Mouse (Mus musculus) MEL-GATA-1-ER (cell line): ENCODE measurements at regions not wholly inside any gene's neighbourhood (a gene's known extent, or its start where the extent isn't known, plus 50 kb on each side); places are given as distances from the start of the nearest gene placed in this dataset.

Experiments used
- DNase-seq: peaks from one replicate; pipeline ENCODE4 v3.0.0-alpha.2; 2012; ENCODE audit warnings: low read depth; ENCODE audit errors: extremely low read depth

DNA sequence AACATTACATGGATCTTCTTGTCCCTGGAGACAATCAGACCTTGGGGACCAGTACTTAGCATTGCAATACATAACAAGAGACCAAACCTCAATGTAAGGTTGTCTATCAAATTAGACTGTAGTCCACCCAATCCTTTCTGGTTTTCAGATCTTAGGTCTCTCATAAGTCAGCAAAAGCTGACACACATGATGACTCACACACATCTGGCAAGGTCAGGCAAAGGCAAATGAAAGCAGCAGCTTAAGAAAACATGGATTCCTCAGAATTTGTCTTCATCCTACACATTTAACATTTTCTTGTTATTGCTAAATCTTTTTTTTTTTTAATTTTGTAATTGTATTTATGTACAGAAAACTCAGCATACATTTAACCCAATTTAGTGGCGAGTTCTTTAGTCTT is 52.0 kb downstream of the Gm11983 start:
- DNase-seq = no peak

DNA sequence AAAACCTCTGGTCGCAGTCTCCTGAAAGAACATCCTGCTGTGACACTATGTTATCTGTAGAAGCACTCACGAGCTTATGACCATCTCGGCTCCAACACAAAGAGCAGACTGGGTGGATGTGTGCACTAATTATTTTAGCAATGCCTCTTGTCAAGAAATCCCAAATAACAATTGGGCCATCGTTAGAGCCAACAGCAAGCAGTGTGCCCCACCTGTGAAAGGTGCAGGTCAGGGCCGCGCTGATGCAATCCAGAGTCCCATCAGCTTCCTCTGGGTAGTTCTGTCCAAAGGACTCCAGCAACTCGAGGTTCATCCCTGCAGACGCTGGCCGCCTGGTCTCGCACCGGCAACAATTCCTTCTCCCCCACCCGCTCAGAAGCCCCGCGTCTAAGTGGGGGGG is 54.6 kb downstream of the Gm11983 start:
- no peak for DNase-seq

DNA sequence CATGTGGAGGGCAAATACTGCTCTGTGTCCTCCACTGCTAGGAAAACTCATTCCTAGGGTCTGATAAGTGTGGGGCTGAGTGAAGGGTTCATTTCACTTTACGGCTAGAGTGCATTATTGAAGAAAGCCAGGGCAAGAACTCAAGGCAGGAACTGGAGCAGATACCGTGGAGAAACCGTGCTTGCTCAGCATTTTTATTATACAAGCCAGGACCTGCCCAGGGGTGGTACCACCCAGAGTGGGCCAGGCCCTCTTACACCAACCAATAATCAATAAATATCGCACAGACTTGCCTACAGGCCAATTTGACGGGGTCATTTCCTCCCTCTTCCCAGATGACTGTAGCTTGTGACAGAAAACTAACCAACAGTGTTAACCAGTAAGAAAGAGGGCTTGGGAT is 57.7 kb downstream of the Gm11983 start:
- DNase-seq = no peak

DNA sequence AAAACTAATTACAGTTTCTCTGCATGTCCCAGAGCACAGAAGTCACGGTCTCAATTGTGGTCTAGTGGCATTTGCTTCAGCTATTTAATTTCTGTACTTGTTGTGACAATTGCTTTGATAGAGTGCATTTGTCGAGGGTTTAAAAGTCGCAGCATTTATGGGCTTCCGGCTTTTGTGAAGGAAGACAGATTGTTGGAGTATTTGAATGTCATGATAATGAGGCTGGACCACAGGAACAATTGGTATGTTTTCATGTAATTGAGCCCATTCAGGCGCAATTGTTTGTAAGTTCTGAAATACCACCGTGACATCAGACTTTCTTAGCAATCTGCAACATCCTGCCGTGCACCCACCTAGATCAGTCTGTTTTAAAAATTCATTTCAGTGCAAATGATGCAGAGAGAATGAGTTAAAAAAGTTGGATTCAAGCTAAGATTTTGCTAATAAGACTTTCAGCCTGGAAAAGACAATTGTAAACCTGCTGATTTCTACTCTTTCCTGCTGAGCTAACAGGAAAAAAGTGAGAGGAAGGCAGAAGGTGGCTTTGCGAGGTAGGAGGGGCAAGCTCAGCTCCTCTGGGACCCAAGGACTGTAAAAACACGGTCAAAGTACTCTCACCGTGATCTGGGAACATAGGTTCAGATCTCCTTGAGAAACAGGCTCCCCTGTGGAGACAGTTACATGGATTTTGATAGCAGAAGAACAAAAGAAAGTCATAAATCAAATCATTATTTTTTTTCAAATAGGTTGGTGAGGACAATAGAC is 58.7 kb downstream of the Gm11983 start:
- no peak for DNase-seq

DNA sequence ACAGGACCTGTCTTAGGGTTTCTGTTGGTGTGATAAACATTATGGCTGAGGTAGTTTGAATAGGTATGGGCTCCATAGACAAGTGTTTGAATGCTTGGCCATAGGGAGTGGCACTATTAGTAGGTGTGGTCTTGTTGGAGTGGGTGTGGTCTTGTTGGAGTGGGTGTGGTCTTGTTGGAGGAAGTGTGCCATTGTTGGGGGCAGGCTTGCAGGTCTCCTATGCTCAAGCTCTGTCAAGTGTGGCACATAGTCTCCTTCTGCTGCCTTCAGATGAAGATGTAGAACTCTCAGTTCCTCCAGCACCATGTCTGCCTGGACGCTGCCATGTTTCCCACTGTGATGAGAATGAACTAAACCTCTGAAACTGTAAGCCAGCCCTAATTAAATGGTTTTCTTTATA is 59.9 kb downstream of the Gm11983 start:
- DNase-seq = no peak

DNA sequence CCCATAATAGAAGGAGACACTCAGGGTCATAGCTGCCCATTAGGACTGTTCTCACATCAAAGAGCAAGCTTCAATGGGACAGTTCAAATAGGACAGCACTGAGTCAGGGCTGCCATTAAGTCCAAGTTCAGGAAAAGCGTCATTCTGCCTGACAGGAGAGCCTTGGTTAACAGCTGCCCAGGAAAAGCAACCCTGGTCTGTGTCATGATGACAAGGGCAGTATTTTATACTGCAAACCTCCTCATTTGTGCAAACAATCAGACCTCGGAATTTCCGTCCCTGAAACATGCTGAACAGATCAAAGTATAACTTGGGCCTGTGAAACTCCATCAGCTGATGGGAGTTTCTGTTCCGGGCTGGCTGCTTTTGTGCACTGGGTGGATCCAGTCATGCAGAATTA is 62.8 kb downstream of the Gm11983 start:
- DNase-seq = no peak

DNA sequence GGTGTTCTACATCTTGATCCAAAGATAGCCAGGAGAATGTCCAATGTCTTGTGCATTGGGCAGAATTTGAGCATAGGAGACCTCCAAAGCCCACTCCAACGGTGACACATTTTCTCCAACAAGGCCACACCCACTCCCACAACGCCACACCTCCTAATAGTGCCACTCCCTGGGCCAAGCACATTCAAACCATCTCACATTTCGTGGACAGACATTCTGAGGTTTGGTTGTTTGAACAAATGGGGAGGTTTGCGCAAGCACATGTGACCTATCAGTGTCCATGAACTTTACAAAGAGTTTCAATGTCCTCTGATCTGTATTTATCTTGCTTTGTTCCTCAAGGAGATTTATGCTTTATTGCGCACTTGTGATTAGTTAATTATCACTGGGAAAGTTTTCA is 63.5 kb downstream of the Gm11983 start:
- no peak for DNase-seq

DNA sequence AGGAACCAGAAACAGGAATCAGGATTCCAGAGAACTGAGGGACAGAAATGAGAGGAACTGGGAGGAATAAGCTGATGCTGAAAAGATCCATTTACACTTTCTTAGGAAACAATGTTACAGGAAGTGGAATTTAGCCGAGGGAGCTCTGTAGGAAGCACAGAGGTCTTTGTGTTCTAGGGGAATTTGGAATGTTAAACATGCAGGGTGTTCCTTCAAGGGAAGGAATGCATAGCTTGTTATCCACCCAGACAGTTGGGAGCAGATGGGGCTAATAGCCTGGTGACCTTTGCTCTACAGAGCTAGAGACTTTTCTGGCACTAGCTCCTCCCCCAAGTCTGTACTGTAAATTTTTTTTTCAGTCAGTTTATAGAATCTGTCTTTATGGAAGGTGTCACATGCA is 64.1 kb downstream of the Gm11983 start:
- DNase-seq = no peak

DNA sequence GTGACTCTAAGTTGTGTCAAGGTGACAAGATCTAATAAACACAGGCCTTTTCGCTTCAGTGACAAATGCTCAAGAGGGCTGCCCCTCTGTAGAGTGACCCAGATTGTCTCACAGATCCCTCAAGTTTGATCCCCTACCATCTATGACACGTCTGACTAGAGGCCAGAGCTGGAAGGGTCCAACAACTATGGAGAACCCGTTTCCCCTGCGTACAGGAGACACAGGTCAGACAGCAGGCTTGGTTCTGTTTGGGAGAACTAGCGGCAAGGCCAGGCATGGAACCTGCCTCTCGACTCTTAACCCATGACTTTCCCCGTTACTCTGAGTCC is 68.1 kb downstream of the Gm11983 start:
- DNase-seq = no peak

DNA sequence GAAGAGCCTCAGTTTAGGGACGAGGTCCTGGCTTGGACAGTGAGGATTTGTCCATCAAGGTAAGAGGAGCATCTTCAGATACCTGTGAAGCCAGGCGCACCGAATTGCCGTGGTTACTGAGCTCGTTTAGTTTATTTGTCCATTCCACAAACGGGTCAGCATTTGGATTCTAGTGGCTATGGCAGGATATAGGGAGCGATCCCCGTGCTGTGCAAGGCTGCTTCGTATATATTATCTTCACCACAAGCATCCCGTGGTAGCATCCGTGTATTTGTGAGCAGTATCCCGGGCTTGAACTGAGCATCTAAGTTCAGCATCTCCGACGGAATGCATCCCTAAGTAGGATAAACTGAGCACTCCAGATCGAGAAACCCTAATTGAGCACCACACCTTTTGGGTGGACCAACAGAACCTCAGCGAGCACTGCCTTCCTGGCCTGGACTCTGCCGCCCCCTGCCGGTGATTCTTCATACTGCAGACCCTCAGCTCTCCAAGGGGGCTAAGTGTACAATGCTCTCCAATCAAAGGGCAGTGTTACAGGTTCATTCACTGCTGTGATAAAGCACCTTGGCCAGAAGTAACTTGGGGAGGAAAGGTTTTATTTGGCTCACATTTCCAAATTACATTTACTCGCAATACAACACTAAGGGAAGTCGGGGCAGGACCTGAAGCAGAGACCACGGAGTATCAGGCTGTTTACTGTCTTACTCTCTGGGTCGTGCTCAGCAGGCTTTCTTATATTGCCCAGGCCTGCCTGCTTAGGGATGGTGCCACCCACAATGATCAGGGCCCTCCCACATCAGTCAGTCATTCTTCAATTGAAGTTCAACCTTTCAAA is 68.6 kb downstream of the Gm11983 start:
- no peak for DNase-seq

DNA sequence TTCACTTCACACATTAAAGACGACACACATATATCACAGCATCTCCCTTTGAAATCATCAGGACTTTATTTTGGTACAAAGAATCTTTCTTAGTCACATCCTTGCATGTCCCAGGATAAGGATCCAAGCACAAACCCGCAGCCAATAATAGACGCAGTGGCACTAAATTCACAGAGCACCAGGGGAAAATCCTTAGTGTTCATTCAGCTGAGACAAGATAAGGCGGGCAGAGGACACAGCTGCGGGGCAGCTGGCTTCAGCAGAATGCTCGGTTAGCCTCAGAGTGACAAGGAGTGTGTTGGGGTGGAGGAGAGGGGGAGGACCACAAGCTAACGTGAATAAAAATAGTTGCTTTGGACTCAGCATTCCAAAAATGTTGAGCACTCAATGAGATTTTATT is 70.7 kb downstream of the Gm11983 start:
- DNase-seq = no peak

DNA sequence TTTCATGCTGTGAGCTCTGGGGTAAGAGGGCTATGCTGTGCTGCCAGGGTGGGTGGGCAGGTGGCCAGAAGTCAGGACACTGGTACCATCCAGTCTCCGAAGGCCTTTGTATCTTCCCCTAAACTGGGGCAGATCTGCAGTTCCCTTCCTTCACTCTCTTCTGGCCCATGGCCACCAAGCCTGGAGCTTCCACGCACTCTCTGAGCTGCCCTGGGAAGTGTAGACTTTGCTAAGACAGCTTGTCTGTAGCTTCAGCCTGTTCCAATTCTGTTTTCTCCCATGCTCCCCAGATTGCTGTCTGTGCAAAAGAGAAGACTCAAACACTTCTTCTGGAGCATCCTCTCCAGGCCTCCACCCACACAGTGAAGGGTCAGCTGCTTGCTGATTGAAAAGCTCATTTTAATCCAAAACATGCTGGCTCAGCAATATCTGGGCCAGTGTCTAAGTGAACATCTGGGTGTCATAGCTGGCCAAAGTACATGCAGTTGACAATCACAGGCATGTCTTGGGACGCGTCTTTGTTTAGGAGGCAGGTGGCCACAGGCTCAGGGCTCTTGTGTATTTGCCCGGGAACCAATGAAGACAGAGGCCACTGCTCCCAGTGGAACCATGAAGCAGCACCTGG is 72.0 kb downstream of the Gm11983 start:
- DNase-seq = no peak

DNA sequence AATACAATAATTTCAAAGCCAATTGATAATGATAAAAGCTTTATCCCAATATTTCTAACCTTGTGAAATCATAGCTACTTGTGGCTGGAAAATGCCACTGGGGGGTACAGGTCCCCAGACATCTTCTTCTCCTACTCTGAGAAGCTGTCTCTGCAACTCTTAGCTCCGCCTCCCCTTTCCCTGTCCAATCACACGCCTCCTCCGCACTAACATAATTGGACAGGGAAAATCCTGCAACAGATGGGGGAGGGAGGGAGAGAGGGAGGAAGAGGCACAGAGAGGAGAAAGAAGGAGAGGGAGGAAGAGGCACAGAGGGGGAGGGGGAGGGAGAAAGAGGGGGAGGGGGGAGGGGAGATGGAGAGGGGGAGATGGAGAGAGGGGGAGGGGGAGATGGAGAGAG is 73.3 kb downstream of the Gm11983 start:
- no peak for DNase-seq

DNA sequence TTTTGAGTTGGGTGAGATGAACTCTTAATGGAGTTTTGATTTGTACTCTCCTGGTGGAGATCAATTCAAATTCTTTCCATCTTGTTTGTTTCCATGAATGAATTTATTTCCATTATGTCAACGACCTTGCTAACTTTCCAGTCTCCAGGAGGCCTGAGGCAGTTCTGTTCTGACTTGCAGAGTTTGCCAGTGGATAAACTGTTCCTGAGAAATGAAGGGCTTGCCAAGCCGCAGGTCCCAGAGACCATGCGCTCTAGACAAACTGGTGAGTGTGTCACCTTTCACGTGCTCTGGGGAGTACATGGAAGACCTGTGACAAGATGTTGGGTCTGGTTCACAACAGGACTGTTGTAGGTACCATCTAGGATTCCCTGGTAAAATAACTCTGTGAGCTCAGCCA is 74.5 kb downstream of the Gm11983 start:
- no peak for DNase-seq

DNA sequence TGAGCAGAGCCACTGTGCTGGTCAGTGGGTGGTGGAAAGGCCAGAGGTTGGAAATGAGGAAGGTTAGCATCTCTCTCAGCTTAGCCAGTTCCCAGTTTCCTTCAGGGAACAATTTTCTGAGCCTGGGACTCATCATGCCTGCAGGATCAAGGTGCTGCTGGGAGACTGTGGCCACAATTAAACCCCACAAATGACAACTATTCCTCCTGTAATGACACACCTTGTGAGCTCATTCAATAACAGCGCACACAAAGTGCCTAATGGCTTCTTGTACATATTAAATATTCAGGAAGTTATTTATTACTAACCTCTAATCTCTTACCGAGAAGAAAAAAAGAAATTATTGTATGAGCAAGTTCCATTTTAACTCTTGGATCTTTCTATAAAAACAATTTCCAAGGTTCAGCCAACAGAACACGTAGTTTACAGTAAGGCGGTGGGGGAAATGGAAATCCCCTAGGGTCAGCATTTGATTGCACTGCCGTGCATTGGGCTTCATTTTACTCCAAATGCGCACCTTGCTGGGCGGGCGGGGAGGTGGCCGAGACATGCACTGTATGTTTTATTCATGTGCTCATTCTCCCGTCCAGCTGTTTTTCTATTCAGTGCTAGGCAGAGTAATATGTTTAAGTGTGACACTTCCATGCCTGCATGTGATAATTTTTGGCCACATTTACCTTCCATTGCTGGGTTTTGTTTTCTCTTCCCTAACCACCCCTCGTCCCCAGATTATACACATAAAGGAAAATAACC is 75.4 kb downstream of the Gm11983 start:
- no peak for DNase-seq

DNA sequence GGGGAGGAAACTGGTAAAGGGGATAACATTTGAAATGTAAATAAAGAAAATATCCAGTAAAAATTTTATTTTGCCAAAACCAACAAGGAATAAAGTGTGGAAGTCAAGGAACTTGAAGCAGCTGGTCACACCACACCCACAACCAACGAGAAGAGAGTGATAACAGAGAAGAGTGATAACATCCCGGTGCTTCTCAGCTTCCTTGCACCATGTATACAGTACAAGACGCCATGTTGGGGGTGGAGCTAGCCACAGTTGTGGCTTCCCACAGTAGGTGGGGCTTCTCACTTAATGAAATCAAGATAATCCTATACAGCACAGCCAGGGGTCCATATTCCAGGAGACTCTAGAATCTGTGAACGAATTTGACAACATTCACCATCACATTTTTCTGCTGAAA is 77.9 kb downstream of the Gm11983 start:
- DNase-seq = no peak

DNA sequence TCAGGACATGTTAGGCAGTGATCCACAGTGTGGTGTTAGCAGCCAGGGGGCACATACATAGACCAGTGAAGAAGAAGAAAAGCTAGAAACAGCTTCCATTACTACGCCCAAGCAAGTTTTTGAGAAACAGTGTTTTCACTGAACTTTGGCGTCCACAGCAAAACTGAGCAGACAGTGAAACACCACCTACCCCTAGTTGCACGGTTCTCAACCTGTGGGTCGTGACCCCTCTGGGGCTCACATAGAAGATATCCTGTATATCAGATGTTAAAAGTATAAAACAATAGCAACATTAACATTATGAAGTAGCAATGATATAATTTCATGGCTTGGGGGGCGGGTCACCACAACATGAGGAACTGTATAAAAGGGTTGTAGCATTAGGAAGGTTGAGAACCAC is 81.1 kb downstream of the Ramp3 start:
- DNase-seq = no peak

DNA sequence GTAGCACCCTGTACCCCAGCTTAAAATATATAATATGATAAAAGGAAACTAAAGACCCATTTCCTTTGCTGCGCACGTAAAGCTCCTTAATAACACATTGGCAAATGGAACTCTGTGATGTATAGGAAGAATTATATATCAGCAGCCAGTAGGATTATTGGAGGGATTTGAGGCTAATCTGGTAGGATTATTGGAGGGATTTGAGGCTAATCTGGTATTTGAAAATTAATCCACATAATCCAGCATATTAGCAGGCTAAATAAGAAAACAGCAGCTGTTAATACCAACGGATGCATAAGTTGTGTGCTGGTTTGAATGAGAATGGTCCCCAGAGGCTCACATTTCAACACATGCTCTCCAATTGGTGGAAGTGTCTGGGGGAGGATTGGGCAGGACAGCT is 80.3 kb downstream of the Ramp3 start:
- DNase-seq = no peak

DNA sequence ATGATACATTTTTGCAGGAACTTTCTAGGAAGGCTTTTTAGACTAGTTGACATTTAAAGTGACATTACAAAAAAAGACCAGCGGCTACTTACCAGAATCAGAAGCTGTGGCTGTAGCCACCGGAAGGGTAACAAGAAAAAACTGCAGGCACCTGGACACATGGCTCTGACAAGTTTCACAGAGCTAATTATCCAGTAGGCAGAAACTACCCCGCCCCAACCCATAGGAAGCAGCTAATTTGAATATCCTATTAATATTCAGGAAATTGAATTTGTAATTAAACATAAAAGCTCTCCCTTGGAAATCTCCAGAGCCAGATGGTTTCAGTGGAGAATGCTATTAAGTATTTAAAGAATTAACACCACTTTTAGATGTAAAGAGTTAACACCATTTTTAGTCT is 79.8 kb downstream of the Ramp3 start:
- no peak for DNase-seq

DNA sequence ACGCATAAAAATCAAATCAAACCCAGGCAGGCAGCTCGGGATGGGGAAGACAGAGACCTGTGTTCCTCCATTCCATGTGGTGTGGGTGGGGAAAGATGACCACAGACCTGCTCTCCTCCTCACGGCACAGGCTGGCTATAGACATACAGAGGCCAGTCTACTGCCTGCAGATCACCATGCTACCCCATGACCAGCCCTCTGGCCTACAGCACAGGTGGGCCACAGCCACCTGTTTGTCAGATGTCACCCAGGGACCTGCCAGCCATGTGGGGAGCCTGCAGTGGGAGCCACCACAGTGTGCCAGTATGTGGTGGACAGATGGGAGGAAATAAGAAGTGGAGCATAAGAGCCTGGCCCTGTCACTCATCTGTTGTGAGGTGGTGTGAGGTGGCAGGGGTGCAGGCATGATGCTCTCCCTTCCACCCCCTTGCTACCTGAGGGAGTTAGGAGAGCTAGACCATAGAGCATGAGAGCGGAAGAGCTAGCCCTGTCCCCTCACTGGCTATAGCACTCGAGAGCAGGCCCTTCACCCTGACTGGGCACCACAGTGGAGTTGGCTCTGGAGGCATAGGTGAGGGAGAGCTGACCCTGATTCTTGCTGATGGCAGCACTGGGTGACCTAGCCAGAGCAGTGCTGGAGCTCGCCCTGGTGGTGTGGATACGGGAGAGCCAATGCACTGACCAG is 76.6 kb downstream of the Ramp3 start:
- DNase-seq = no peak

DNA sequence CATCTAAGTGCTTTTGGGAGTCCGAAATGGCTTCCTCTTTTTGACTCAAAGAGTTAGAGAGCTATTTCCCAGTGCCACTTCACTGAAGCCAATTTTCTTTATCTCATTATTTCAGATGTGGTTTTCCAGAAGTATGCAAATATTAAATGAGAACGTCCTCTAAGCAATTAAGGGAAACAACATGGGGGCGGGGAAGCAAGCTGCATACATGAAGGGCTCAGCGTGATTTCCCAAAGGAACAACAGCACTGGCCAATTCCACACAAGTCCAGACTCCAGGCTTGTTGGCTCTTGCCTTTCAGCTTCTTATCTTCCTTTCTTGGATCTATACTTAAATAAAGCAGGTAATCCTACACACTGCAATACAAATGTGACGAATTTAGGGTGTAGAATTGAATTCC is 73.2 kb downstream of the Ramp3 start:
- peak; percentile 11 for DNase-seq
